Mouse (Mus musculus) liver, adult 2 months (tissue): ENCODE data around the gene Adal.

Experiments
- CTCF ChIP-seq: fragments of 200-500 bp; IDR thresholded peaks from 2 replicates; pipeline ENCODE4 v1.5.1; 2011; ENCODE audit warnings: low read depth, low read length, control low read depth
- POLR2A ChIP-seq: fragments of 200-500 bp; IDR thresholded peaks from 2 replicates; pipeline ENCODE4 v1.6.1; 2011; ENCODE audit warnings: low read length, control low read depth; ENCODE audit not compliant: insufficient read depth; ENCODE audit errors: extremely low read depth

GRCm38 (mm10) chr2:121141216-121142035 is 1.2 kb downstream of the Adal start:
- TF ChIP-seq CTCF = no peak
- TF ChIP-seq POLR2A = no peak
